Comparison of ENCODE assay signal across 7 mouse cellular contexts in genomic region chr3:108571443-108572294, GRCm38 (mm10). TPM values are rescaled to one million over a fixed set of nuclear protein-coding genes. Genes with fewer than 3 reads are reported as not detected.
A peak's percentile ranks its signal among the peaks of the same experiment; 100 is the strongest.
DNase-seq lines count a peak whose midpoint lies in the region; ATAC-seq lines count a peak whose summit lies in the region.

Taf13 (plus strand) TSS chr3:108571698.

- peak within 1 kb of the TSS; percentile 54 for H3K4me3 ChIP-seq in embryonic facial prominence, embryonic 11.5 days (ENCODE audit: low read depth, low read length)
- H3K4me3 ChIP-seq in limb, embryonic 11.5 days (ENCODE audit: low read depth, low read length), result peak within 1 kb of the TSS; percentile 63
- peak within 1 kb of the TSS; percentile 74 for H3K4me3 ChIP-seq in midbrain, embryonic 14.5 days (replicated peaks; ENCODE audit: low read depth, low read length)

- peak; percentile 97 for ATAC-seq in embryonic facial prominence, embryonic 11.5 days (replicated peaks; ENCODE audit: insufficient number of reproducible peaks, low FRiP score, low TSS enrichment, low read depth)
- peak; percentile 98 for ATAC-seq in limb, embryonic 11.5 days (ENCODE audit: insufficient number of reproducible peaks, low FRiP score, low TSS enrichment, low read depth)
- ATAC-seq in midbrain, embryonic 14.5 days (ENCODE audit: low FRiP score, low TSS enrichment), result peak; percentile 97

- 2% methylated on average over 42 of the region's 42 CpGs for WGBS in embryonic facial prominence, embryonic 11.5 days
- WGBS in limb, embryonic 11.5 days, result under 1% methylated on average over 42 of the region's 42 CpGs
- 2% methylated on average over 42 of the region's 42 CpGs for WGBS in midbrain, embryonic 14.5 days

- no peaks in the 10 kb centered on the region for H3K4me1 ChIP-seq in embryonic facial prominence, embryonic 11.5 days (ENCODE audit: control insufficient read depth, insufficient read depth, low read length)
- H3K4me1 ChIP-seq in limb, embryonic 11.5 days (ENCODE audit: control insufficient read depth, insufficient read depth, low read length), result 0 out of 2 replicates have a peak, but pooled peaks cover 5% of the 10 kb centered on the region
- H3K4me1 ChIP-seq in midbrain, embryonic 14.5 days (ENCODE audit: control insufficient read depth, insufficient read depth, low read length), result peaks cover 21% of the 10 kb centered on the region

- peak within 1 kb of the TSS; percentile 41 for H3K4me2 ChIP-seq in embryonic facial prominence, embryonic 11.5 days (ENCODE audit: low read depth, low read length)
- peak within 1 kb of the TSS; percentile 77 for H3K4me2 ChIP-seq in limb, embryonic 11.5 days (ENCODE audit: low read depth, severe bottlenecking)
- H3K4me2 ChIP-seq in midbrain, embryonic 14.5 days (ENCODE audit: low read length), result peak within 1 kb of the TSS; percentile 72

- no peaks in the 10 kb centered on the region for H3K9me3 ChIP-seq in embryonic facial prominence, embryonic 11.5 days (replicated peaks; ENCODE audit: control insufficient read depth, low read length)
- H3K9me3 ChIP-seq in limb, embryonic 11.5 days (ENCODE audit: control insufficient read depth, low read length), result no peaks in the 10 kb centered on the region
- no peaks in the 10 kb centered on the region for H3K9me3 ChIP-seq in midbrain, embryonic 14.5 days (ENCODE audit: control insufficient read depth, low read length)

- DNase-seq in adrenal gland, postnatal 14 days, result peak; percentile 98
- DNase-seq in embryonic facial prominence, embryonic 11.5 days (ENCODE audit: low spot score), result peak; percentile 98
- DNase-seq in heart, adult 11 months, result peak; percentile 100
- peak; percentile 98 for DNase-seq in kidney, adult 18-20 months
- peak; percentile 96 for DNase-seq in limb, embryonic 11.5 days (ENCODE audit: low spot score)
- DNase-seq in midbrain, embryonic 14.5 days, result peak; percentile 99
- DNase-seq in spleen, adult 18-20 months, result peak; percentile 92 to 95

- H3K27ac ChIP-seq in embryonic facial prominence, embryonic 11.5 days (replicated peaks; ENCODE audit: low read depth, low read length), result no peak within 1 kb of the TSS
- H3K27ac ChIP-seq in limb, embryonic 11.5 days (replicated peaks; ENCODE audit: low read depth, low read length), result no peak within 1 kb of the TSS
- H3K27ac ChIP-seq in midbrain, embryonic 14.5 days (replicated peaks; ENCODE audit: low read depth, low read length), result peak within 1 kb of the TSS; percentile 80

- H3K9ac ChIP-seq in embryonic facial prominence, embryonic 11.5 days (replicated peaks; ENCODE audit: low read length), result peak within 1 kb of the TSS; percentile 66
- H3K9ac ChIP-seq in limb, embryonic 11.5 days (ENCODE audit: low read length), result peak within 1 kb of the TSS; percentile 82
- peak within 1 kb of the TSS; percentile 76 for H3K9ac ChIP-seq in midbrain, embryonic 14.5 days (replicated peaks; ENCODE audit: low read length)

- no peaks in the 10 kb centered on the region for H3K27me3 ChIP-seq in embryonic facial prominence, embryonic 11.5 days (ENCODE audit: control insufficient read depth, insufficient read depth, low read length)
- no peaks in the 10 kb centered on the region for H3K27me3 ChIP-seq in limb, embryonic 11.5 days (ENCODE audit: control insufficient read depth, insufficient read depth, low read length)
- no peaks in the 10 kb centered on the region for H3K27me3 ChIP-seq in midbrain, embryonic 14.5 days (ENCODE audit: control insufficient read depth, insufficient read depth, low read length)

- H3K36me3 ChIP-seq in embryonic facial prominence, embryonic 11.5 days (replicated peaks; ENCODE audit: control insufficient read depth, insufficient read depth, low read depth, low read length), result no peaks in the 10 kb centered on the region
- no peaks in the 10 kb centered on the region for H3K36me3 ChIP-seq in limb, embryonic 11.5 days (ENCODE audit: control insufficient read depth, insufficient read depth, low read length)
- no peaks in the 10 kb centered on the region for H3K36me3 ChIP-seq in midbrain, embryonic 14.5 days (ENCODE audit: control insufficient read depth, insufficient read depth, low read length)

RNA-seq across cellular contexts. Expression of gene Taf13, which starts in this region (rescaled TPM):
- 23.5 and 29.5 TPM in 2 replicates for total RNA-seq in adrenal gland, postnatal 14 days (2021)
- polyA plus RNA-seq in embryonic facial prominence, embryonic 11.5 days (2014; fragmentation: Nextera tagmentation; extraction: Ambion mirVana), result 64.1 and 70.3 TPM in 2 replicates
- polyA plus RNA-seq in limb, embryonic 11.5 days (2014; fragmentation: Nextera tagmentation; extraction: Ambion mirVana), result 48.1 and 54.8 TPM in 2 replicates
- 63.4 and 63.6 TPM in 2 replicates for polyA plus RNA-seq in midbrain, embryonic 14.5 days (2014; fragmentation: Nextera tagmentation; extraction: Ambion mirVana)
